Mouse (Mus musculus): ENCODE results near the gene Hpse. TPM values are rescaled to one million over a fixed set of nuclear protein-coding genes. Genes with fewer than 3 reads are reported as not detected.

Hpse gene
- polyA plus RNA-seq, 1 experiment from 2014 or later: 1.2 TPM

DNA sequence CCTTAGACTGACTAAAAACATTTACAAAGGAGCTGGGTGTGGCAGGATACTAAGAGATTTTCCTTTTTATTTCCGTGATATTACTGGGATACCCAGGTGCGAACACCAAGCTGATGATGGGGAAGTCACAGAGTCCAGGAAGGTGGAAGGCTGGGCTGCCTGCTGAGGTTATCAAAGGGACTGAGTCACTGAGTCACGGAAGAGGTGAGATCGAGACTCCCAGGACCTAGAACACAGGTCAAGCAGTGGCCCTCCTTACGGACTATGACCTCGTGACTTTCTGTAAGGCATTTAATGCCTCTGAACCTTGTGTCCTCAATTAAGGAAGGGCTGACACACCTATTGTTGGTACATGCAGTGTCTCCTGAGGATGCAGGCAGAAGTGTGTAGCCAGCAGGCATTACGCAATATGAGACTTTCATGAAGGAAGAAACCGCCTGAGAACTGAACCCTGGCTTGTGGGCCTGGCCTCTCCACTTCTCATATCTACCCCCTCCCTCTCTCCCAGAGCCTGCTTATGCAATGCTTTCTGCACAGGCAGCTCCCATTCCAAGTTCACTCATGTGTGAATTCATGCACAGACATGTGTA, 86.9 kb downstream of the Hpse start:
- Histone ChIP-seq H3K4me2 (no peak overlapping the region), H3K9ac (no peak overlapping the region), H3K4me3 (no peak overlapping the region), H3K36me3 (no peaks in the 10 kb centered on the region), H3K4me1 (replicated peaks) (no peaks in the 10 kb centered on the region), H3K9me3 (no peaks in the 10 kb centered on the region), H3K27me3 (no peaks in the 10 kb centered on the region), H3K27ac (replicated peaks) (no peak overlapping the region)
- 94% methylated on average over 8 of the region's 8 CpGs for WGBS
- no peak for ATAC-seq (ENCODE audit: low read depth)

Other genes with a start within 250 kb of the Hpse start
- 6.7 and 8.4 TPM in 2 replicates for gene Lin54, start 219.1 kb downstream of the Hpse start, polyA plus RNA-seq (2015; fragmentation: Nextera tagmentation; extraction: Ambion mirVana)
- 195 TPM in 2 replicates for gene Cops4, start 201.4 kb downstream of the Hpse start, polyA plus RNA-seq (2015; fragmentation: Nextera tagmentation; extraction: Ambion mirVana)
- gene Plac8, start 147.5 kb downstream of the Hpse start, polyA plus RNA-seq (2015; fragmentation: Nextera tagmentation; extraction: Ambion mirVana): 1.7 and 2.2 TPM in 2 replicates
- gene Coq2, start 44.6 kb downstream of the Hpse start, polyA plus RNA-seq (2015; fragmentation: Nextera tagmentation; extraction: Ambion mirVana): 46.6 and 49.0 TPM in 2 replicates
- 17.1 and 21.5 TPM in 2 replicates for gene Helq, start 78.9 kb upstream of the Hpse start, polyA plus RNA-seq (2015; fragmentation: Nextera tagmentation; extraction: Ambion mirVana)
- gene Mrps18c, start 78.9 kb upstream of the Hpse start, polyA plus RNA-seq (2015; fragmentation: Nextera tagmentation; extraction: Ambion mirVana): 168 and 188 TPM in 2 replicates
- 14.3 and 19.2 TPM in 2 replicates for gene Abraxas1, start 101.2 kb upstream of the Hpse start, polyA plus RNA-seq (2015; fragmentation: Nextera tagmentation; extraction: Ambion mirVana)
- gene Gpat3, start 126.0 kb upstream of the Hpse start, polyA plus RNA-seq (2015; fragmentation: Nextera tagmentation; extraction: Ambion mirVana): 1.3 and 1.5 TPM in 2 replicates